Mouse (Mus musculus) cortical plate, adult 2 months (tissue): ENCODE data around the gene Dnmt3c. TPM values are rescaled to one million over a fixed set of nuclear protein-coding genes. Genes with fewer than 3 reads are reported as not detected.
"Not testable (repeated sequence)": the region's sequence is repeated elsewhere in the genome, so short reads cannot be mapped to it uniquely, and the experiment has no call there.

ENCODE experiments used
- H3K27ac ChIP-seq: fragments of 200-500 bp; 2 replicates; pipeline ENCODE4 v1.5.1; 2012; ENCODE audit warnings: low read length, control low read depth, inconsistent platforms; ENCODE audit not compliant: insufficient read depth
- H3K4me1 ChIP-seq: fragments of 200-500 bp; 2 replicates; pipeline ENCODE4 v1.6.1; 2011; ENCODE audit warnings: low read length; ENCODE audit not compliant: control insufficient read depth, insufficient read depth
- H3K4me3 ChIP-seq: fragments of 200-500 bp; 2 replicates; pipeline ENCODE4 v1.5.1; 2011; ENCODE audit warnings: mild to moderate bottlenecking, low read length, control low read depth; ENCODE audit not compliant: insufficient read depth
- CTCF ChIP-seq: fragments of 200-500 bp; IDR thresholded peaks from 2 replicates; pipeline ENCODE4 v1.5.1; 2011; ENCODE audit warnings: mild to moderate bottlenecking, control low read depth, low read length; ENCODE audit not compliant: insufficient read depth; ENCODE audit errors: extremely low read depth
- POLR2A ChIP-seq: fragments of 200-500 bp; IDR thresholded peaks from 2 replicates; pipeline ENCODE4 v1.6.1; 2011; ENCODE audit warnings: mild to moderate bottlenecking, low read length, control low read depth; ENCODE audit not compliant: insufficient read depth; ENCODE audit errors: extremely low read depth
- polyA plus RNA-seq: library from polyadenylated mRNA; depleted of rRNA; stranded (reverse); fragments of >200 nt; gene quantifications from 2 replicates; pipeline ENCODE4 v1.2.3, GENCODE M21; 2012

Gene Dnmt3c
- polyA plus RNA-seq, 1 experiment: 0.19 TPM

- TF ChIP-seq POLR2A: no peak
- no peak for TF ChIP-seq CTCF
- Histone ChIP-seq H3K27ac (no peak overlapping the region), H3K4me1 (no peaks in the 10 kb centered on the region)
Measured at GRCm38 (mm10) chr2:153672619-153673018, 23.8 kb upstream of the Dnmt3c start.

DNA sequence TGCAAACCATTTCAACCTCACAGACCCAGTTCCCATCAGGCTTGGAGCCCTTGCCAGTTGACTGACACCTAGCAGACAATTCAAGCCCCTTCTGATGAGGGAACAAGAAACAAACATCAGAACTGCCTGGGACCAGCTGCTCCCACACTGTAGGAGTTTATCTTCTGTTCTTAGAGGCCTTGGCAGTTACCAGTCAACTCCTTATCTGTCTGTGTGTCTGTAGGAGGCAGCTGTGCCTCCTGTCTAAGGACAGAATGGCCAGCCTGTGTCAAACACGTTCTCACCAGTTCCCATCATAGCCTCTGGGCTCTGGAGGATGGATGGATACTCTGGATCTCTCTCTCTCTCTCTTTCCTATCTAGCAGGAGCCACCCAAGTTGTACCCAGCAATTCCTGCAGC lies 21.1 kb upstream of the Dnmt3c start:
- H3K4me3 ChIP-seq, H3K27ac ChIP-seq, H3K4me1 ChIP-seq: not testable (repeated sequence)

More at GRCm38 (mm10) chr2:153672619-153673018, 23.8 kb upstream of the Dnmt3c start:
- no peak overlapping the region for H3K4me3 ChIP-seq

GRCm38 (mm10) chr2:153676944-153677343 lies 19.5 kb upstream of the Dnmt3c start:
- Histone ChIP-seq H3K27ac (no peak overlapping the region), H3K4me3 (no peak overlapping the region), H3K4me1 (no peaks in the 10 kb centered on the region)
- no peak for TF ChIP-seq CTCF

- H3K4me3 ChIP-seq: no peak overlapping the region
- H3K27ac ChIP-seq: no peak overlapping the region
- TF ChIP-seq CTCF (no peak), POLR2A (no peak)
- H3K4me1 ChIP-seq: no peaks in the 10 kb centered on the region
Measured at GRCm38 (mm10) chr2:153677550-153677949, 18.9 kb upstream of the Dnmt3c start.

DNA sequence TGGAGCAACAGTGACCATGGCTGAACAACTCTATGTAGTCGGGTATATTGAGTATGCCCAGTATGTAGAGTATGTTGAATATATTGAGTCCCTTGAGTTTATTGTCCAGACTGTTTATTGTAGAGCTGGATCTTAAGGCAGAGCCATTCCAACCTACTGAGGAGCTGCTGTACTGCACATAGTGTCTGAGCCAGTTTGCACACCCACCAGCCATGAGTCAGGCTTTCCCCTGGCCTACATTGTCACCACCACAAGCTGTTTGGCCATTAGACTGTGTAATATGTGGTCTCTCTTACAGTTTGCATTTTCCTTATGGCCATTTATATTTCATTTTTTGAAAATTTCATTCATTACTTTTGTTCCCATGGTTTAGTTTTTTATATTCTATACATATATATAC lies 16.5 kb upstream of the Dnmt3c start:
- TF ChIP-seq CTCF (no peak), POLR2A (no peak)
- Histone ChIP-seq H3K4me1 (no peaks in the 10 kb centered on the region), H3K4me3 (no peak overlapping the region), H3K27ac (no peak overlapping the region)

DNA sequence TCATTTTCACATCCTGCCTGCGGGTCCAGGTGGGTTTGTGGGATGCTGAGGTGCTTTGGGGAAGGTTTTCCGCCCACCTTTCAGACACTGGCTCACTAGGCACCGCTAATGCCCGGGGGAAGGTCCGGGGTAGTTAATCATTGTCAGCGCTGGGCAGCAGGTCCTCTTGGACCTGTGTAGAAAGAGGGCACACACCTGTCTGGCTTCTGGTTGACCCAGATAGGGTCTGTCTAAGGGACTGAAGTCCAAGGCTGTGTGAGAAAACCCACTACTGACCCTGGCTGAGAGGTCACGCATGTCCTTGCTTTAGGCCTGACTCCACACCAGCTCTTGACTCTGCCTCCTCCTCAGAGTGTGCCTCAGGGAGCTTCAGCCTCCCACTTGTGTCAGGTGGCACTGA lies 3.0 kb upstream of the Dnmt3c start:
- not testable (repeated sequence) for H3K27ac ChIP-seq

GRCm38 (mm10) chr2:153694462-153695085 lies 1.9 kb upstream of the Dnmt3c start:
- peak; percentile 39; the same call in 1 of the 2 replicates for TF ChIP-seq CTCF
- no peak for TF ChIP-seq POLR2A

More for the DNA sequence above, 3.0 kb upstream of the Dnmt3c start:
- not testable (repeated sequence) for H3K4me1 ChIP-seq, H3K4me3 ChIP-seq

DNA sequence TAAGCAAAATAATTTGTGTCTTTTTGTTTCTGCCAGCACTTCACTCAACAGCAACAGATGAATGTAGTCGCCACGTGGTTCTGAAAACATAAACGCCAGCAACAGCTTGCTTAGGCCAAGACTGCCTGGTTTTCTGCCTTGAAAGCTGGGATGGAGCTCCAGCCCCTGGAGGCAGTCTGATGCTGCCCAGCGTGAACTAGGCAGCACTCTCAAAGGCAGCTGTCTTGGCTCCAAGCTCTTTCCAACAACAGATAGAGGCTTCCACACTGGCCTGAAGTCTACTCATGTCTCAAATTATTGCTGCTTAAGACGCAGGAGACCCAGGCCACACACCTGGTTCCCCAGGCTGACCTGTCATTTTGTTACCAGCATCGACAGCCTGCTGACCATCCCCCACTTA lies 6.9 kb downstream of the Dnmt3c start:
- no peak overlapping the region for H3K4me3 ChIP-seq
- no peak for TF ChIP-seq POLR2A
- no peak overlapping the region for H3K27ac ChIP-seq
- H3K4me1 ChIP-seq: no peaks in the 10 kb centered on the region

More at GRCm38 (mm10) chr2:153694462-153695085, 1.9 kb upstream of the Dnmt3c start:
- Histone ChIP-seq H3K4me1 (no peaks in the 10 kb centered on the region), H3K27ac (no peak overlapping the region), H3K4me3 (no peak overlapping the region)

DNA sequence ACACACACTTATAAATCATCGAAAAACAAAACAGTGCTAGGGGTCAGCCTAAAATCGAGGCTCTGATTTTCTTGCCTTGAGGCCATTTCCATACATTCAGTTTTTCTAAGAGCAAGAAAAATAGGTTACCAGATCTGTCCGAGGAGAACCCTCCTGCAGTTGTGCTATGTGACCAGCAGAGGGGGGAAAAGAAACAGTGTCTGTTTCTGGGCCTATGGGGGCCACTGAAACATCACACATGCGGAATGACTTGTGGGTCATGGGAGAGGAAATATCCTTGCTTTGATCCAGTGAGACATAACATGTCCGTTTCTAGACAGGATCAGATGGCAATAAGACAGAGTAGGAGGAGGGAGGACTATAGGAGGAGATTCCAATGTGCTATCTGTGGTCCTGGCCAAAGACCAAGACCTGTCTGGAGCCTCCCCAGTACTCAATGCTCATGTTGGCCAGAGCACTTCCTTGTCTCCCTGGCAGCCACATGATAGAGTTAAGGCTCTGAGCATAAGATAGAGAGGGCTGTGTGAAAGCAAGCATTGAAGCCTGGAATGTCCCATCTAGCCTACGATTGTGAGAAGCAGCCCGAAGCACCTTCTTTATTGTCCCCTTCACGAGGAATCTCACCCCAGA lies 14.4 kb downstream of the Dnmt3c start:
- H3K4me1 ChIP-seq: no peaks in the 10 kb centered on the region
- TF ChIP-seq CTCF (peak; percentile 68), POLR2A (no peak)
- no peak overlapping the region for H3K4me3 ChIP-seq
- no peak overlapping the region for H3K27ac ChIP-seq

GRCm38 (mm10) chr2:153712646-153713091 lies 16.2 kb downstream of the Dnmt3c start:
- H3K4me1 ChIP-seq: no peaks in the 10 kb centered on the region
- H3K4me3 ChIP-seq: no peak overlapping the region
- TF ChIP-seq CTCF (no peak), POLR2A (no peak)
- no peak overlapping the region for H3K27ac ChIP-seq
